Mouse (Mus musculus): Measurements from ENCODE around the gene Ppm1j.
A peak's percentile ranks its signal among the peaks of the same experiment; 100 is the strongest.
"Not testable (repeated sequence)": the region's sequence is repeated elsewhere in the genome, so short reads cannot be mapped to it uniquely, and the experiment has no call there.

Gene Ppm1j

DNA sequence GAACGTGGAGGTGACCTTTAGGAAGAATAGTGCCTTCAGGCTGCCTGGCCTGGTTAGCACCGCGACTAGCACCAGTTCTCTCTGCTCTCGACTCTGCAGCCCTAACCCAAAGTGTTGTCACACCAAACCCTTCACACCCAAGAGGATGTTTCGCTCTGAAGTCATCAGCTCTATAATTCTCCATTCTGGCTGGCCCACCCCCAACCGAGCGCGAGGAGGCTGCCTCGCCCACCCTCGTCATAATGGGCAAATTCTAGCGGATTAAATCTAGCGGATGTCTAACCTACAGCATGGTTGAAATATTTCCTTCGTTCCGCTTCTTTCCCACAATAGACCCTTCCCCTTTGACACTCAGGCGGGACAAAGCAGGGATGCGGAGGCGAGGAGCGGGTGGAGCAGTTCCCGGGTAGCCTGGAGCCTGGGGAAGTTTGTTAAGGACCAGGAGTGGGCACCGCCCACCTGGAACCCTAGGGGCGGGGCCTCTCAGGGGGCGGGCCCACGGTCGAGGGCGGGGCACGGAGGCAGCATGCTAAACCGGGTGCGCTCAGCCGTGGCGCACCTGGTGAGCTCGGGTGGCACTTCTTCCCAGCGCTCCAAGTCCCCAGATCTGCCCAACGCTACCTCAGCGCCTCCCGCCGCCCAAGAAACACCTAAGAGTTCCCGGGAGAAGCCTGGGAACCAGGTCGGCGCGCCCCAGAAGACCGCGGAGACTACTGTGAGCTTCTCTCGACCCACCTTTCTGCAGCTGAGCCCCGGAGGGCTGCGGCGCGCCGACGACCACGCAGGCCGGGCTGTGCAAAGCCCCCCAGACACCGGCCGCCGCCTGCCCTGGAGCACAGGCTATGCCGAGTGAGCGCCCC lies at the start of gene Ppm1j:
TSS of gene Ppm1j (plus strand) at position 496 of the 860 bp plus-strand sequence.
- DNase-seq (ENCODE audit: low spot score), result peak; percentile 68

DNA sequence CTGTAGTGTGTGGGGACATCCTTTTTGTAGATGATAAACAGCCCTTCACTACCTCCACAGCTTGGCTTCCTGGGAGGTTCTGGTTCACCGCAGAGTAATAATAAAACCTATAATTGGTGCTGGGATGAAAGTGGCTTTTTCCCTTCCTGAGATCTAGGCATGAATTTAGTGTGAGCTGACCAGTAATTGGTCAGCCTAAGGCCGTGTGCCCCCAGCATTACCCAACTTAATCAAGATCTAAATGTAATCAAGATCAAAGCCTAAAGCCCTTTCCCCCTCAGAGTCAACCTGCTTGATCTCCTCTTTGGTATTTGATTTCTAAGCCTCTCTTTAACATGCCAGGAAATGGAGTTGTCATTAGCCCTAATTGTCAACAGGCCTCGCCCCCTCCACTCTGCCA lies 47.9 kb upstream of the Ppm1j start:
- no peak for DNase-seq (ENCODE audit: low spot score)

DNA sequence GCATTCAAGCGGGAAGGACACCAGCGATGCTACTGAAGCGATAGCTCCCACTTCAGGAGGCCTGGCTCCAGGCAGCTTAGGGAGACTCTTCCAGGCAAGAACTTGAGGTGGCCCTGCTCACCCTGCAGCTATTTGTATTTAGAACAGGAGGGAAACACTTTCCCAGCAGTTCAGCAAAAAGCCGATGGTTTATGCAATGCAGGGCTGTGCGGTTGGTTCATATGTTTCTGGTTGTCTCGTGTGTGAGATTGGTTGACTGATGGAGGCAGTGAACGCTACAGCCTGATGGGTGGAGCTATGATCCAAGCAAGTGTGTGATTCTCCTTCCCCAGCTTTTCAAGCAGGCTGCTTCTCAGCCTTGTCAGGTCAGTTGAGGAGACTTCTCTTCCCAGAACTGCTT lies 46.2 kb upstream of the Ppm1j start:
- DNase-seq (ENCODE audit: low spot score), result no peak

DNA sequence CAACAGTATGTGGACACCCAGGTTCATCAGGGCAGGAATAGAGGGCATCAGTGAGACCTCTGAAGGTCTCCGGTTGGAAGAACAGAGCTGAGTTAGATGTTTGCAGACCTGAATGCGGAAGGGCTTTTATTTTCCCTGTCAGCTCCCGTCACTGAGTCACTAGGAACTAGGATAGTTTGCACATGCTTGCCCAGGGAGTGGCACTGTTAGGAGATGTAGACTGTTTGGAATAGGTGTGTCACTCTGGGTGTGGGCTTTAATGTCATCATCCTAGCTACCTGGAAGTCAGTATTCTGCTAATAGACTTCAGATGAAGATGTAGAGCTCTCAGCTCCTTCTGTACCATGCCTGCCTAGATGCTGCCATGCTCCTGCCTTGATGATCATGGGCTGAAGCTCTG lies 38.9 kb upstream of the Ppm1j start:
- no peak for DNase-seq (ENCODE audit: low spot score)

DNA sequence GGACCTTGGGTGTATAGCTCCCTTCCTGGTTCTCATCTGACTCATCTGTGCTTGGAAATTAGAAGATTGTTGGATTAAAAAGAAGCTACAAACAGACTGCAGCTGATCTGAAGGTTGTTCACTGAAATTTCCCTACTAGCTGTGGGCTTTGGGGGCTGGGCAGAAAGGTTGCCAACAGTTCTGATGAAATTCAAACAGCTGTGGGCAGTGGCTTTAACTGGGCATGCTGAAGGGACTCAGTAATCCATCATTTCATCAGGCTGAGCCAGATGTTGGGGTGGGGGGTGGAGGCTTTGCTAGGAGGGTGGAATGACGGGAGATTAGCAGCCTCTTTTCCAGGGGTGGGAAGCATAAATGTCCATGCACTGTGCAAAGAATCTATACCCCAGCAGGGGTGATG lies 37.7 kb upstream of the Ppm1j start:
- DNase-seq (ENCODE audit: low spot score), result no peak

DNA sequence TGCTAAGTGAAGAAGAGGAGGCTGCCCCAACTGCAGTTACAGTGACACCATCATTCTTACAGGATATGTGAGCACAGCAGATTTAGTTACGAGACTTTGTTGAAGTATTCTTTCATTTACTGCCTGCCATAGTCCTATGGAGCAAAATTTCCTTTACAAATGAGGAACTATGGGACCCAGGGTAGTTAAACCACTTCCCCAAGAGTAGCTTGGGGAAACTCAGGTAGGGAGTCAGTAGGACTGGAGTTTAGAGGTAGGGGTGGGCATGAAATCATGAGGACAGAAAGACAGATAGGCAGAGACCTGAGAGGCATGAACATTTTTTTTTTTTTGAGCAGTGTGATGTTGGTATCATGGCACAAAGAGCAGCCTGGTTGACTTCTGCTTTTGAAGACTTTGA lies 37.0 kb upstream of the Ppm1j start:
- no peak for DNase-seq (ENCODE audit: low spot score)

DNA sequence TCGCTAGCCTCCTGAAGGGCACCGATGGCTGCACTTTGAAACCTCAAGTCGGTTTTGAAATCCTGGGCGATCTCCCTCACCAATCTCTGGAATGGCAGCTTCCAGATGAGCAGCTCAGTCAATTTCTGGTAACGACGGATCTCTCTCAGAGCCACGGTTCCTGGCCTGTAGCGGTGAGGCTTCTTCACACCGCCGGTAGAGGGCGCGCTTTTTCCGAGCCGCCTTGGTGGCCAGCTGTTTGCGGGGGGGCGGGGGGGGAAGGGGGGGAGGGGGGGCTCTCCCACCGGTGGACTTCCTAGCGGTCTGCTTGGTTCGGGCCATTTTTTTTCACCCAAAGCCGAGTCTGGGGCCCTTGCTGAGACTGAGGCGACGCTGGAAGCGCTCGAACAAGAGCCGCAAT lies 28.0 kb upstream of the Ppm1j start:
- DNase-seq (ENCODE audit: low spot score), result peak; percentile 18

DNA sequence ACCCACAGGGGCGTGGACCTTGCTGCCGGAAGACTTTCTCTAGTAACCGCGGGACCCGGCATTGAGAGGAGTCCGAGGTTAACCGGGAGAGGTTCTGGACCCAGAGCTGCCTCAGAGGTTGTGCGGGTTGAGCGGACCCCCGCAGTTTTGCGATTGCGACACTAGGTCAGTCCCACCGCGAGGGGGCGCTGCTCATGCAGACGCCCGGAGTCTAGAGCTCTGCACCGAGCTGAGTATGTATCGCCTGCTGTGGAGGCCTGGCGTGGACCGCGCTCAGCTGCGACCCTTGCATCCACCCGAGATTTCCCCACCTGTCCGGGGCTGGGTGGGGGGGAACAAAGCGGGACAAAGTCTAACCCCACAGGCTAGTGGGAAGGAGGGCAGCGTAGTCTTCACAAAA lies 22.4 kb upstream of the Ppm1j start:
- DNase-seq (ENCODE audit: low spot score), result peak; percentile 73

DNA sequence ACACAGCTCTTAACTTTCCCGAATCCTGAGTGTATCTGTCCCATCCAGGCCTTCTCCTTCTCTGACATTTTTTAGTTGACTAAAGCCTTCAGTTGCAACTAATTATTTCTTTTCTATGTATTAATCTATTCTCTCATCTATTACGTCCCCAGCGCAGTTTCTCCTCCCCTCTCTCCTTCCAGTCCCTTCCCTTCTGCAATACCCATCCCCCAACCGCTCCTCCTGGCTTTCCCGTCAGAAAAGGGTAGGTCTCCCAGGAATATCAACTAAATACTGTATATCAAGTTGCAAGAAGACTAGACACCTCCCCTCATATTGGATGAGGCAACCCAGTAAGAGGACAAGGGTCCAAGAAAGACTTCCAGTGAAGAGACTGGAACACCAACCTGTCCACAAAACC lies 22.0 kb upstream of the Ppm1j start:
- no peak for DNase-seq (ENCODE audit: low spot score)

DNA sequence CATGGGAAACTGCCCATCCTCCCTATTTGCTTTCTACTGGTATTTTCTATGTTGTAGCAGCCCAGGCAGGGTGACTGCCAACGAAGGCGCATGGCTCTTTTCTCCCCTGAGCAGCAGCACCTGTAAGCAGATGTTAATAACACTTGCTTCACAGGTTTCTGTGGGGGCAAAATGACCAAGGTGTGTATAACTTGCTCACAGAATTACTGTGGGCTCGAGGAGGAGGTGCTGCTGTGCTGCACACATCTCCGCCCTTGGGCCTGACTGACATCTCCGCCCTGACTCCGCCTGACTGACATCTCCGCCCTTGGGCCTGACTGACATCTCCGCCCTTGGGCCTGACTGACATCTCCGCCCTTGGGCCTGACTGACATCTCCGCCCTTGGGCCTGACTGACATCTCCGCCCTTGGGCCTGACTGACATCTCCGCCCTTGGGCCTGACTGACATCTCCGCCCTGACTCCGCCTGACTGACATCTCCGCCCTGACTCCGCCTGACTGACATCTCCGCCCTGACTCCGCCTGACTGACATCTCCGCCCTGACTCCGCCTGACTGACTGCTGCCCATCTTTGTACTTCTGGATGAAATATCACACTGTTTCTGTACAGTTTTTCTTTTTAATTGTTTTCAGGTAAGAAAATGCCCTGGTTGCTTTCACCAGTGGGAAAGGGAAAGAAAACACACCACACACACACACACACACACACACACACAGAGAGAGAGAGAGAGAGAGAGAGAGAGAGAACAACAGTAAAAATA lies 18.6 kb upstream of the Ppm1j start:
- DNase-seq (ENCODE audit: low spot score), result not testable (repeated sequence)

DNA sequence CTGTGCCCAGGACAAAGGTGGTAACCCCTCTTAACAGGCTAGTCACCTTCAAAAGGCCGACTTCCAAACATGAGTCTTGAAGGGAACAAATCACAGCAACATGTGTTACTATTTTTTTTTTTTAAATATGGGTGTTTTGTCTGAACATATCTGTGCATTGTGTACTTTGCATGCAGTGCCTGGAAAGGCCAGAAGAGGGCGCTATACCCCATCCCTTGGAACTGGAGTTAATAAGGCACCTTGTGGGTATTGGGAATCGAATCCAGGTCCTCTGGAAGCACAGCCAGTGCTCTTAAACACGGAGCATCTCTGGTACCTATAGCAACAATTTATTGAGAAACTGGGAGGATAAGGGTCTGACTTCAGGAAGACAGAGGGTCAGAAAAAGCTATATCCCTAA lies 15.8 kb upstream of the Ppm1j start:
- peak; percentile 14 for DNase-seq (ENCODE audit: low spot score)

DNA sequence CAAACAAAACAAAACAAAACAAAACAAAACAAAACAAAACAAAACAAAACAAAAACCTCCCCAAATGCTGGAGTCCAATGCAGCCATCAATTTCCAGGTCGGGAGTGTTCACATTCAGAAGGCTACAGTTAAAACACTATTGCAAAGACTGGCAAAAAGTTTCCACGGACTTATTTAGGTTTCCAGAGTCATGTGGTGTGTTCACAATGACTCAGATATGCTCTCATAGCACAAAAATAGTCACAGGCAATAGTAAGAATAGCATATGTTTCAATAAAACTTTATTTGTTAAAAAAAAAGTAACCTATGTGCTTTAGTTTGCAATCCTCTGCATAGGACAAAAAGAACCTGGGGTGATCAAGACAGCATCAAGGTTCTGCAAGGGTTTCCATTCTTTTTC lies 13.7 kb upstream of the Ppm1j start:
- DNase-seq (ENCODE audit: low spot score), result no peak

DNA sequence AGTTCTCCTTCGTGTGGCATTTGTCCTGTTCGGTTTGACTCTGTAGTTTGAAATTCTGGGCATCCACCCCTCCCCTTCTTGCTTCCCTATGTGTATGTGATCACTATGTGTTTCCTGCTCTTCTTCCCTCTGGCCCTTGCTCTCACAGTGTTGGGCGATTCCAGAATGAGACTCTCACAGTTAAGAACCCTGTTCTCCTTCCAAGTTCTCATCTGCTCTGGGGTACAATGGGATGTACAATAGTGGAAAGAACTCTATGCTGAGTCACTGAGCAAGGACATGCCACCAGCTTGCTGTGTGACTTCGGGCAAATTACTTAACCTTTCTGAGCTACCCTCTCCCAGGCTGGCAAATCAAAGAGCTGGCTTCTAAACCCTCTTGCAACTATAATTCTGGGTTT lies 13.1 kb upstream of the Ppm1j start:
- DNase-seq (ENCODE audit: low spot score), result no peak

DNA sequence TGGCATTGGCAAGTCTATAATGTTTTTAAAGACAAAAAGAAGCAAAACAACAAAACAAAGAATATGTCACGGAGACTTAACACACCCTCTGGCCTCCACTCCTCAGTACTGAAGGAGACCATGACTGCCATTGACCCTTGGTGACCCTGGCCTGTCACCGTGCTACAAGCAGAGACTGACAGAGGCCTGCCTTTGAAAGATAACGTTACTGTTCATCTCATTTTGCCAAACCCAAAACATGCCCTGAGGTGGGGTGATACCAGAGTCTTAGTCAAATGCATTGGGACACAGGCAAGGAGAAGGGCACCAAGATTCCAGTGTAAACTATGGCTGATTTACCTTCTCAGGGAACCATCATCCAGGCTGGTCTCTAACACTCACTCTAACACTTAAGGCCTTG lies 11.7 kb upstream of the Ppm1j start:
- DNase-seq (ENCODE audit: low spot score), result no peak

DNA sequence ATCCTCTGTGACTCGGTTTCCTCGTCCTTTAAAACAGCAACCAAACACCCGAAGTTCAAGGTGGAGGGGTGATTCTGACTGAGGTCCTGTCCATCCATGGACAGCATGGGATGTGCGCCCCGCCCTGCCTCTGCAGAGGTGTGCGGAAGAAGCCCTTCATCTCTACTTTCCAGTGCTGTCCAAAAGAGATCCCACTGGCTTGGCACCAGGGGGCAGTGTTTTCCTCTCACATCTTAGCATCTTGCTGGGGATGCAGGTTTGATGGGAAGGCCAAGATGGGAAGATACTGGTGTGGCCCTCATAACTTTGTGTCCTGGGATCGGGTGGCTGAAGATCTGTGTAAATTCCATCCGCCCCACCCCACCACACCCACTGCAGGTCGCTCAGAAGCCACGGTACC lies 10.8 kb upstream of the Ppm1j start:
- peak; percentile 29 for DNase-seq (ENCODE audit: low spot score)

DNA sequence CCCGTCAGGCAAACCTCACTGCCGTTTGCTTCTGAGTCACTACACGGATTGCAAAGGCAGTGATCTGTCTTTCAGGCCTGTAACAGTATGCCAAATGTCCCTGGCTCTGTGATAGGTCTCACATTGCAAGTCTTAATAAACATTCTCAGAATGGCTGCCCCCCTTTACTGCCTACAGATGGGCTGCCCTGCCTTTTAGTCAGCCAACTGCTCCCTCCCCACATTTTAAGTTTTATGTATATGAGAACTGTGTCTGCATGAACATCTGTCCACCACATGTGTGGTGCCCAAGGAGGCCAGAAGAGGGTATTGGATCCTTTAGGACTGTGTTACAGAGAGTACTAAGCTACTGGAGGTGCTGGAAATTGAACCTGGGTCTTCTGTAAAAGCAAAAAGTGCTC lies 9.9 kb upstream of the Ppm1j start:
- DNase-seq (ENCODE audit: low spot score), result no peak

DNA sequence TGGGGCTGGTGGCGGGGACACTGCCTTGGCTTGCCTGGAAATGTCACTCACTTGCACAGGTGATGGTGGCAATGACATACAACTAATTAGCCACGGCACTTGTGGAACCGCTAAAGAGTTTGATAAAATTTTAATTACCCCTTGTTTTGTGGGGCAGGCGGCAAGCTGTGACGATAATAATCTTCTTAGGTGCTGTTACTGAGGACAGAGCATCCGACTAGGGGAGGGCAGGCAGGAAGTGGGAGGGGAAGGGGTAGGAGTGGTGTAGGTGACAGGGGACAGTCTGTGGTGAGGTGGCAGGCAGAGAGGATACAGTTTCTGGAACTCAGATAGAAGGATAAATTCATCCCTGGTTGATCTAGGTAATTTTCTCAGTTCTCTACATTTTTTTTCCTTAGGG lies 9.4 kb upstream of the Ppm1j start:
- no peak for DNase-seq (ENCODE audit: low spot score)

DNA sequence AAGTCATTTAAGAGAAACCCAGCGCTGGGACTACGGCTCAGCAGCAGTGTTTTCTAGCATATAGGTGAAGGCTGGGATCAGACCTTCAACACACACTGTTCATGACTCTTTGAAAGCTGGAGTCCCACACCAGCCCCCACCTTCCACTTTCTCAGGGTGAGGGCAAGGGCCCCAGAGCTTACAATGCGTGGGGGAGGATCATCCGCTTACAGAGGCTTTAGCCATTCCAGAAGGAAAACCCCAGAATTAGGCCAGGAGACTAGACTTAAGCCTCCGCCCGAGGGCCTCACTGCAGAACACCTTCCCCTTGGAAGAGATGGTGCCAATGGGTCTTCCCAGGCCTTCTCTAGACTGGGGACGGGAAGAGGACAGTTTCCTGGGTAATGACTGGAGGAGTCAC lies 7.6 kb upstream of the Ppm1j start:
- no peak for DNase-seq (ENCODE audit: low spot score)

DNA sequence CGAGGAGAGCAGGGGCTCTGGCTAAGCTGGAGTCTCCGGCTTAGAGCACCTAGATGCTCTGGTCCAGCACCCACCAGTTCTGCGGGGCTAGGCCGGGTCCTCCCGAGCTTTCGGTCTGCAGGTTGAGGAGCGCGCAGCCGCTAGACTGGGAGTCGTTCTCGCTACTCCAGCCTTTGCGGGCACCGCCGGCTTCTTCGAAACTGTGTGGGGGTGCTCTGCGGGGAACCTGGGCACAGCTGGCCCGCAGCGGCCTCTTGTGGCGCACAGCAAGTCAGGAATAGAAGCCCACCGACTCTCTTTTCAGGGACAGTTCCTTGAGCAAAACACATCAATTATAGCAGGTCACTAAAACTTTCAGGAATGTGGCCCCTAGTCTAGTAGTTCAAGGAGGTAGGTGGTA lies 3.5 kb upstream of the Ppm1j start:
- DNase-seq (ENCODE audit: low spot score), result peak; percentile 49

DNA sequence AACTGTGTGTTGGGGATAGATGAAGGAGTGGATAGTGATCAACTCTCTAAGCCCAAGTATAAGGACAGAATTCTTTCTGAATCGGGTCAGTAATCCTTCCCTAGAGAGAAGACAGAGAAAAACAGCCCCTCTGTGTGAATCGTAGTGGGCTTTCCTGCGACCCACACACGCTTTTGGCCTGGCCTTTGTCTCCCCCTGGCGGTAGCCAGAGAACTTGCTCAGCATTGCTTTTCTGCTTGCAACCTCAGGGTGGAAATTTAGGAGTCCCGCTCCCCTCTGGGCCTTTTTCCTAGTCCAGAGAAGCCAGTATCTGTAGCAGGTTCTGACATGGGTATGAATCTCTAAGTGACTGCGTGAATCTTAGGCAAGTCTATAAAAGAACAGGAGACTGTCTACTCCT lies 907 bp upstream of the Ppm1j start:
- DNase-seq (ENCODE audit: low spot score), result peak; percentile 55

DNA sequence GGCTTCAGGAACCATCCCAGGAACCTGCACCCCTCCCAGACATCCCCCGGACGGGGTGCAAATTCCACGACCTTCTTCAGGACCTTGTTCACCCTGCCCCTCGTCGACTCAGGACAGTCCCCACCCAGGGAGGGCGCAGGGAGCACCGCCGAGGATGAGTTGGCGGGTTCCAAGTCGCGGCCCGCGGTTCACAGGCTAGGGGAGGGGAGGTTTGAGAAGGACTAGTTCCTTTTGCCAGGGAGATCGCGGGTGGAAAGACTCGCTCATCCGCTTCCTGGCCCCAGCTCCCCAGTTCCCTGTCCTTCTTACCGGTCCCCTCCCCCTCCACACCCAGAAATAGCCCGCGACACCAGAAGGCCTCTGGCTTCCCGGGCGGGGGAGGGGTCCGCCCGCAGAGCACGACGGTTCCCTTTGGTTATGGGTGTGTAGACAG lies 631 bp downstream of the Ppm1j start, which contains the start of gene Fam19a3:
TSS of gene Fam19a3 (minus strand) at position 370 of the 433 bp plus-strand sequence.
- DNase-seq (ENCODE audit: low spot score), result no peak

DNA sequence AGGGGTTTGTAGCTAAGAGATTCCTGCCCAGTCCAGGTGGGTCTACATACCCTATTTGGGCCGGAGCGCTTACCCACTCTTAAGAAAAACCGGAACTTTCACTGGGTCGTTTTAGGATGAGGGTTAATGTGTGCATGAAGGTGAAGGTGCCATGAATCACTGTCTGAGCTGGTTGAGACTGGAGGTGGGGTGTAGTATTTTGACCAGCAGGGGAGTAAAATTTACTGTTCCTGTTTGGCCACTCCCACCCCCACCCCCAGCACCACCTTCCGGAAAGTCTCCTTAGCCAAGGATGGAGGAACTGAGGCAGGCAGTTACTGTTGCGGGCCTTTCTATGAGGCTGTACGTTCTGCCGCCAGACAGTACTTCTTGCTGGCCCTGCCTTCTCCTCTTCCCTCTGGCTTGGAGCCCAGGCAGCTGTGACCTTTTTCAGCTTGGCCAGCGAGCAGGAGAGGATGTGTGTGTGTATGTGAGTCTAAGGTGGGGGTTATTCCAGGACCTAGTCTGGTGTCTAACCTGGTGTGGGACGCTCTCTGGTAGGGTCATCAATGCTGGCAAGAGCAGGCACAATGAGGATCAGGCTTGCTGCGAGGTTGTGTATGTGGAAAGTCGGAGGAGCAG lies 1.3 kb downstream of the Ppm1j start:
- DNase-seq (ENCODE audit: low spot score), result no peak

DNA sequence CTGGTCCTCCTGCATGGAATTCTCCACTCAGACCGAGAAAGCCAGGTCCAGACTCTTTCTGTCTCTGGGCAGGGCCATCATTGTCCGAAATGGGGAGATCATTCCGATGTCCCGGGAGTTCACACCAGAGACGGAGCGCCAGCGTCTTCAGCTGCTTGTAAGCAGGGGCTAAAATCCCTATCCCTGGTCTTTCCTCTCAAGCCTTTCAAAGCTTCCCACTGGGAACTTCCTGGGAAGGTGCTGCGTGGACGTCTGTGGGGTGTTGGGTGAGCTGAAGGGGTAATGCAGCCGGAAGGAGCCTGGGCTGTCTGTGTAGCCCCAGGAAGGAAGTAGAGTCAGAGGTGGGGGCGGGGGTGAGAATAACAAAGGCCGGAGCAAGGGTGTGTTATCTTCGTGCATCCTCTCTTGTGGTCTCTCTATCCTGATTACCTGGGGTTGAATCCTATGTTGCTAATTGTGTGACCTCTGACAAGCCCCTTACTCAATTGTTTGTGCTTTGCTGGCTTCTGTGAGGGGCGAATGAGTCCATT lies 3.2 kb downstream of the Ppm1j start:
- no peak for DNase-seq (ENCODE audit: low spot score)

Measured in ovary, postnatal 36 days (tissue).